Mouse (Mus musculus): Measurements from ENCODE around the gene Ddx19a. TPM values are rescaled to one million over a fixed set of nuclear protein-coding genes. Genes with fewer than 3 reads are reported as not detected.
A peak's percentile ranks its signal among the peaks of the same experiment; 100 is the strongest.

Ddx19a gene
- polyA plus RNA-seq, 1 experiment from 2014 or later: 13.3 TPM

DNA sequence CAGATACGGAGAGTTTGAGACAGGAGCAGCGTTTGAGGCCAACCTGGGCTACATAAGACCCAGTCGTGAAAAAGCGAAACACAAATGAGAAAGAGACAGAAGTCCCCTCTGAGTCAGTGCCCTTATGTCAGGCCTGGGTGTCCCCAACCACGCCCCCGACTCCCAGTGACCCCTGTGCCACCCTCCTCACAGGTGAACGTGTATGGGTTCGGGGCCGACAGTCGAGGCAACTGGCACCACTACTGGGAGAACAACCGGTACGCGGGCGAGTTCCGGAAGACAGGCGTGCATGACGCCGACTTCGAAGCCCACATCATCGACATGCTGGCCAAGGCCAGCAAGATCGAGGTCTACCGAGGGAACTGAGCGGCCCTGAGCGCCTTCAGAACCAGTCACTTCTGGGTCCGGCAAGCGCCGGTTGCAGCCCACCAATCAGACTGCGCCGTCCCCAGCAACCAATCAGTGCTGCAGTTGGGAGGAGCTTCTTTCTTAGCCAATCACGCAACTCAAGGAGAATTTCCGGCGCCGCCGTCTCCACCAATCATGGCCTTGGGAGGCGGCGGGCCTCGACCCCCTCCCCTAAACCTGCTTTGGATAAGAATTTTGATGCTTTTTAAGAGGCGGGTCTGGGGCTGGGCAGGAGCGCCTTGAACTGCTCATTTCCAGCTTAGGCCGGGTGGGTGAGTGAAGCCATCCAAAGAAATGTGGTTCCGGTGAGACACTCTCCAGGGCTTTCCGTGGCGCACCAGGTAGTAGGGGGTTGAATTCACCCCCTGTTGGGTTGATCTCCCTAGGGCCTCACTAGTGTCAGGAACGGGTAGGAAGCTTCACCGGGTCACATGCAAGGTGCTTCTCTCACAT, 27.5 kb downstream of the Ddx19a start:
- Histone ChIP-seq H3K9me3 (replicated peaks; ENCODE audit: low read length) (no peaks in the 10 kb centered on the region), H3K4me3 (replicated peaks; ENCODE audit: low read depth, low read length) (peak overlapping the region; percentile 20), H3K4me1 (replicated peaks; ENCODE audit: insufficient read depth, low read length) (no peaks in the 10 kb centered on the region), H3K4me2 (ENCODE audit: low read length) (peak overlapping the region; percentile 60), H3K27me3 (ENCODE audit: insufficient read depth, low read length) (no peaks in the 10 kb centered on the region), H3K27ac (peak overlapping the region; percentile 54), H3K9ac (ENCODE audit: low read depth, low read length) (peak overlapping the region; percentile 20), H3K36me3 (ENCODE audit: insufficient read depth, low read length) (0 out of 2 replicates have a peak, but pooled peaks cover 15% of the 10 kb centered on the region)
- 14% methylated on average over 45 of the region's 45 CpGs for WGBS
- ATAC-seq (replicated peaks; ENCODE audit: low FRiP score, low read depth) (peak; percentile 94), DNase-seq (ENCODE audit: low spot score) (peak; percentile 97)
- TF ChIP-seq CTCF (IDR thresholded peaks at IDR 0.05; ENCODE audit: low read depth): no peak

DNA sequence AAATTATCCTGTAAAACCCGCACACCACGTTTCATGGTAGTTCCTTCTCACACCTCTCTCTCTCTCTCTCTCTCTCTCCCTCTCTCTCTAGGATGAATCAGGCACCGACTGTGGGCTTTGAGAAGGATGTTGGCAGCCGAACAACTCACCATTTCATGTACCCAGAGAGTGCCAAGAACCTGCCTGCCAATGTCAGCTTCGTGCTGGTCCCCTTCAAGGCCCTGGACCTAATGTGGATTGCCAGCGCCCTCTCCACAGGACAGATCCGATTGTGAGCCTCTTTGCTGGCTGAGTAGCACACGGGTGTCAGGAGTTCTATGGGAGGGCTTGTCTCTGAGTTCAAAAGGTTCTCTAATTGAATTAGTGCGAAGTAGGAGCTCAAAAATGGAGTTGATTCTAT, 30.3 kb downstream of the Ddx19a start:
- no peak for TF ChIP-seq CTCF (IDR thresholded peaks at IDR 0.05; ENCODE audit: low read depth)
- H3K4me2 ChIP-seq (ENCODE audit: low read length): no peak overlapping the region
- H3K36me3 ChIP-seq (ENCODE audit: insufficient read depth, low read length): 0 out of 2 replicates have a peak, but pooled peaks cover 12% of the 10 kb centered on the region
- H3K27me3 ChIP-seq (ENCODE audit: insufficient read depth, low read length): no peaks in the 10 kb centered on the region
- H3K4me1 ChIP-seq (replicated peaks; ENCODE audit: insufficient read depth, low read length): no peaks in the 10 kb centered on the region
- DNase-seq (ENCODE audit: low spot score): no peak
- ATAC-seq (replicated peaks; ENCODE audit: low FRiP score, low read depth): no peak
- H3K4me3 ChIP-seq (replicated peaks; ENCODE audit: low read depth, low read length): no peak overlapping the region
- WGBS: 77% methylated on average over 9 of the region's 9 CpGs
- H3K9ac ChIP-seq (ENCODE audit: low read depth, low read length): no peak overlapping the region
- H3K9me3 ChIP-seq (replicated peaks; ENCODE audit: low read length): no peaks in the 10 kb centered on the region
- H3K27ac ChIP-seq: no peak overlapping the region

DNA sequence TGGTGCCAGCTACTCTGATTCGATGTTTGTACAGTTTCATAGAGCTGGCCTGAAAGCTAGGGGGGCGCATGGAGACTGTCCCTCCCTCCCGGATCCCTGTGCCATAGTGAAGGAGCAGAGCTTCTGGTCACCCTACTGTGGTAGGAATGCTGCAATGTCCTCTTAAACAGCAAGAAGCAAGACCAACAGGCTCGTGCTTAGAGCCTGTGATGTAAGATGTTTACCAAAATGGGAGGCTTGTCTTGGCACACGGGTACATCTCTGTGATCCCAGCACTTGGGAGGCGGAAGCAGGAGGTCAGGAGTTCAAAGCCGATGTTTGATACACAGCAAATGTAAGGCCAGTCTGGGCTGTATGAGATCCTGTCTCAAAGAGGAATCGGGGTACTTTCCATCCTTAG, 31.0 kb downstream of the Ddx19a start:
- Histone ChIP-seq H3K4me1 (replicated peaks; ENCODE audit: insufficient read depth, low read length) (no peaks in the 10 kb centered on the region), H3K36me3 (ENCODE audit: insufficient read depth, low read length) (0 out of 2 replicates have a peak, but pooled peaks cover 15% of the 10 kb centered on the region), H3K27ac (0 out of 2 replicates have a peak overlapping the region, but pooled peaks have one; percentile 8), H3K9ac (ENCODE audit: low read depth, low read length) (no peak overlapping the region), H3K4me3 (replicated peaks; ENCODE audit: low read depth, low read length) (no peak overlapping the region), H3K27me3 (ENCODE audit: insufficient read depth, low read length) (no peaks in the 10 kb centered on the region), H3K4me2 (ENCODE audit: low read length) (no peak overlapping the region), H3K9me3 (replicated peaks; ENCODE audit: low read length) (no peaks in the 10 kb centered on the region)
- 78% methylated on average over 8 of the region's 8 CpGs for WGBS
- ATAC-seq (replicated peaks; ENCODE audit: low FRiP score, low read depth) (no peak), DNase-seq (ENCODE audit: low spot score) (peak; percentile 16)
- no peak; the same call in 1 of the 2 replicates for TF ChIP-seq CTCF (IDR thresholded peaks at IDR 0.05; ENCODE audit: low read depth)

GRCm38 (mm10) chr8:110965594-110965993, 32.0 kb downstream of the Ddx19a start:
- Histone ChIP-seq H3K9ac (ENCODE audit: low read depth, low read length) (no peak overlapping the region), H3K27me3 (ENCODE audit: insufficient read depth, low read length) (no peaks in the 10 kb centered on the region), H3K4me2 (ENCODE audit: low read length) (no peak overlapping the region), H3K36me3 (ENCODE audit: insufficient read depth, low read length) (0 out of 2 replicates have a peak, but pooled peaks cover 15% of the 10 kb centered on the region), H3K4me3 (replicated peaks; ENCODE audit: low read depth, low read length) (no peak overlapping the region), H3K27ac (peak overlapping the region; percentile 8; the same call in 1 of the 2 replicates), H3K4me1 (replicated peaks; ENCODE audit: insufficient read depth, low read length) (no peaks in the 10 kb centered on the region), H3K9me3 (replicated peaks; ENCODE audit: low read length) (no peaks in the 10 kb centered on the region)
- peak; percentile 81 for DNase-seq (ENCODE audit: low spot score)
- WGBS: 47% methylated on average over 7 of the region's 7 CpGs
- ATAC-seq (replicated peaks; ENCODE audit: low FRiP score, low read depth): no peak; the same call in 1 of the 2 replicates
- TF ChIP-seq CTCF (IDR thresholded peaks at IDR 0.05; ENCODE audit: low read depth): peak; percentile 45; the same call in 1 of the 2 replicates

DNA sequence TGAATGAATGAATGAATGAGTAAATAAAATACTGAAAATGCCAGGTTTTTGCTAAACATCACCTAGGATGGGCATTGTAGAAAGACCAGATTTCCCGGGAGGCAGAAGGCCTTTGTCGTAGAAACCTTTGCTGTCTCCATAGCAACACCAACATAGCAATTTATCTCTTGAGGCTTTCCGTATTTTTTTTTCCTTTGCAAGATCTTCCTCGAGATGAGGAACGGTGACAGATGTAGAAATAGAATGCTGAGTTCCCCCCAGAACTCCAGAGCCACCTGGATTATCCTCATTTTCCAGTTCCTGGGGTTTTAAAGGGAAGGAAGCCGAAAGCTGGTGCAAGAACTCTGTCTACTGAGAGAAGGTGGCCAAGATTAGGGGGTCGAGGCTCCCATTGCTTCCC, 32.9 kb downstream of the Ddx19a start:
- Histone ChIP-seq H3K36me3 (ENCODE audit: insufficient read depth, low read length) (0 out of 2 replicates have a peak, but pooled peaks cover 24% of the 10 kb centered on the region), H3K9me3 (replicated peaks; ENCODE audit: low read length) (no peaks in the 10 kb centered on the region), H3K4me2 (ENCODE audit: low read length) (no peak overlapping the region), H3K4me3 (replicated peaks; ENCODE audit: low read depth, low read length) (no peak overlapping the region), H3K9ac (ENCODE audit: low read depth, low read length) (no peak overlapping the region), H3K4me1 (replicated peaks; ENCODE audit: insufficient read depth, low read length) (no peaks in the 10 kb centered on the region), H3K27ac (no peak overlapping the region), H3K27me3 (ENCODE audit: insufficient read depth, low read length) (no peaks in the 10 kb centered on the region)
- no peak for TF ChIP-seq CTCF (IDR thresholded peaks at IDR 0.05; ENCODE audit: low read depth)
- DNase-seq (ENCODE audit: low spot score): no peak
- no peak for ATAC-seq (replicated peaks; ENCODE audit: low FRiP score, low read depth)
- WGBS: 77% methylated on average over 7 of the region's 7 CpGs

DNA sequence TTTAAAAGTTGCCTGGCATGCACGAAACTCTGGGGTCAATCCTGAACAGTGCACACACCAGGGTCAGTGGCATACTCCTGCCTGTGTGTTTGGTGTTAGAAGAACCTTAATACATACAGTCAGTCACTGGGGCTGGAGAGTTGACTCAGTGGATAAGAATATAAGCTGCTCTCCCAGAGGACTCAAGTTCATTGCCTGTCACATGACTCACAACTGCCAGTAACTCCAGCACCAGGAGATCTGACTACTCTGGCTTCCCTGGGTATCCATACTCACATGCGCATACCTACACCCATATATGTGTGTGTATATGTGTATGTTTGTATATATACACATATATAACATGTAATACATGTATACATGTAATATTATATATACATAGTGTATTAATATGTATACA, 34.5 kb downstream of the Ddx19a start:
- no peak for ATAC-seq (replicated peaks; ENCODE audit: low FRiP score, low read depth)
- no peak for TF ChIP-seq CTCF (IDR thresholded peaks at IDR 0.05; ENCODE audit: low read depth)
- Histone ChIP-seq H3K36me3 (ENCODE audit: insufficient read depth, low read length) (peaks cover 30% of the 10 kb centered on the region; the same call in 1 of the 2 replicates), H3K4me2 (ENCODE audit: low read length) (no peak overlapping the region), H3K9ac (ENCODE audit: low read depth, low read length) (no peak overlapping the region), H3K4me1 (replicated peaks; ENCODE audit: insufficient read depth, low read length) (no peaks in the 10 kb centered on the region), H3K9me3 (replicated peaks; ENCODE audit: low read length) (no peaks in the 10 kb centered on the region), H3K27ac (no peak overlapping the region), H3K27me3 (ENCODE audit: insufficient read depth, low read length) (no peaks in the 10 kb centered on the region), H3K4me3 (replicated peaks; ENCODE audit: low read depth, low read length) (no peak overlapping the region)
- no peak for DNase-seq (ENCODE audit: low spot score)
- WGBS: 92% methylated on average over 2 of the region's 2 CpGs
